Comparison of ENCODE assay signal across 20 mouse cellular contexts in genomic region chr17:48726460-48726859, GRCm38 (mm10).
"Had no signal": no experiment of that assay in that cellular context is flagged by ENCODE, and none has a peak within 500 bp of the region (broad histone marks: within the 10 kb centered on the region; RNA-seq: fewer than 3 reads in every experiment).

No protein-coding gene starts in this region.

- H3K4me2 ChIP-seq: lung, embryonic 15.5 days; midbrain, embryonic 11.5 days; midbrain, embryonic 13.5 days; midbrain, embryonic 15.5 days; neural tube, embryonic 12.5 days had no signal

- H3K4me1 ChIP-seq: lung, embryonic 15.5 days; megakaryocyte, embryonic 14.5 days; midbrain, embryonic 13.5 days; neural tube, embryonic 12.5 days had no signal

- ATAC-seq: liver, postnatal 0 days; lung, postnatal 0 days; midbrain, embryonic 13.5 days; midbrain, embryonic 15.5 days had no signal

- H3K27ac ChIP-seq: lung, embryonic 15.5 days; macrophage; midbrain, embryonic 13.5 days; midbrain, embryonic 15.5 days; neural tube, embryonic 12.5 days had no signal

- H3K4me3 ChIP-seq: lung, embryonic 15.5 days; megakaryocyte, embryonic 14.5 days; midbrain, embryonic 13.5 days; midbrain, embryonic 15.5 days; neural tube, embryonic 12.5 days had no signal

- DNase-seq: liver, postnatal 0 days; lung, adult 2 months; lung, postnatal 14 days; lung, postnatal 36 days; retina, postnatal 1 day; right cerebral cortex, adult 18-20 months; right cerebral cortex, postnatal 25 days; right cerebral cortex, postnatal 4 days; spleen, adult 18-20 months; thymus, adult 18-20 months; thymus, postnatal 14 days; thymus, postnatal 36 days had no signal

- H3K9me3 ChIP-seq: lung, embryonic 15.5 days; midbrain, embryonic 13.5 days; midbrain, embryonic 15.5 days; neural tube, embryonic 12.5 days had no signal

- H3K27me3 ChIP-seq: lung, embryonic 15.5 days; megakaryocyte, embryonic 14.5 days; midbrain, embryonic 13.5 days; midbrain, embryonic 15.5 days; neural tube, embryonic 12.5 days had no signal

- H3K9ac ChIP-seq: liver, postnatal 0 days; lung, embryonic 15.5 days; midbrain, embryonic 13.5 days; midbrain, embryonic 15.5 days; neural tube, embryonic 12.5 days had no signal

- H3K36me3 ChIP-seq: lung, embryonic 15.5 days; midbrain, embryonic 13.5 days; midbrain, embryonic 15.5 days; neural tube, embryonic 12.5 days had no signal
